Mouse (Mus musculus) liver, embryonic 13.5 days (tissue): ENCODE measurements around the gene A630076J17Rik. TPM values are rescaled to one million over a fixed set of nuclear protein-coding genes. Genes with fewer than 3 reads are reported as not detected.

Experiments
- ATAC-seq: fragments of 200-750 bp; cut with Nextera tagmentation; 2 replicates; pipeline ENCODE4 v1.8.0; 2017; ENCODE audit warnings: low read depth, mild to moderate bottlenecking, moderate number of reproducible peaks, moderate library complexity
- DNase-seq: peaks from one replicate; pipeline ENCODE4 v3.0.0; 2022
- H3K27ac ChIP-seq: fragments of 300-500 bp; sonication (generic); 2 replicates; pipeline ENCODE4 v1.5.1; 2015; ENCODE audit warnings: moderate library complexity, mild to moderate bottlenecking, inconsistent platforms
- H3K27me3 ChIP-seq: fragments of 300-500 bp; sonication (generic); 2 replicates; pipeline ENCODE4 v1.6.1; 2015; ENCODE audit warnings: mild to moderate bottlenecking, inconsistent platforms
- H3K36me3 ChIP-seq: fragments of 300-500 bp; sonication (generic); 2 replicates; pipeline ENCODE4 v1.6.1; 2015; ENCODE audit warnings: mild to moderate bottlenecking, inconsistent platforms
- H3K4me1 ChIP-seq: fragments of 300-500 bp; sonication (generic); replicated peaks from 2 replicates; pipeline ENCODE4 v1.6.1; 2015; ENCODE audit warnings: inconsistent platforms
- H3K4me2 ChIP-seq: fragments of 300-500 bp; sonication (generic); 2 replicates; pipeline ENCODE4 v1.6.1; 2015; ENCODE audit warnings: inconsistent platforms, mild to moderate bottlenecking, moderate library complexity
- H3K4me3 ChIP-seq: fragments of 300-500 bp; sonication (generic); replicated peaks from 2 replicates; pipeline ENCODE4 v1.5.1; 2015; ENCODE audit warnings: mild to moderate bottlenecking, inconsistent platforms
- H3K9ac ChIP-seq: fragments of 300-500 bp; sonication (generic); 2 replicates; pipeline ENCODE4 v1.6.1; 2015; ENCODE audit warnings: mild to moderate bottlenecking, inconsistent platforms
- H3K9me3 ChIP-seq: fragments of 300-500 bp; sonication (generic); replicated peaks from 2 replicates; pipeline ENCODE4 v1.6.1; 2016; ENCODE audit warnings: inconsistent platforms
- WGBS: fragments of 180-500 bp; shearing (Covaris S2); methylation state at CpG from one replicate; pipeline ENCODE4 v1.1.7; 2015; ENCODE audit not compliant: insufficient replicate concordance; 5-methylcytosine and 5-hydroxymethylcytosine counted together
- polyA plus RNA-seq: library from polyadenylated mRNA; unstranded; fragments of >200 nt; fragmentation: Nextera tagmentation; extraction: Ambion mirVana; gene quantifications from 2 replicates; pipeline ENCODE4 v1.2.1, GENCODE M21; 2015

Gene A630076J17Rik
- polyA plus RNA-seq, 1 experiment from 2014 or later: not detected

GRCm38 (mm10) chr3:107206490-107207150 is 23.8 kb upstream of the A630076J17Rik start:
- H3K4me2 ChIP-seq: no peak overlapping the region
- no peak overlapping the region for H3K4me3 ChIP-seq
- no peak overlapping the region for H3K27ac ChIP-seq
- no peak overlapping the region for H3K9ac ChIP-seq
- DNase-seq (no peak), ATAC-seq (no peak)
- WGBS: 31% methylated on average over 4 of the region's 4 CpGs
- no peaks in the 10 kb centered on the region for H3K9me3 ChIP-seq
- no peaks in the 10 kb centered on the region for H3K27me3 ChIP-seq
- H3K36me3 ChIP-seq: no peaks in the 10 kb centered on the region
- H3K4me1 ChIP-seq: no peaks in the 10 kb centered on the region

DNA sequence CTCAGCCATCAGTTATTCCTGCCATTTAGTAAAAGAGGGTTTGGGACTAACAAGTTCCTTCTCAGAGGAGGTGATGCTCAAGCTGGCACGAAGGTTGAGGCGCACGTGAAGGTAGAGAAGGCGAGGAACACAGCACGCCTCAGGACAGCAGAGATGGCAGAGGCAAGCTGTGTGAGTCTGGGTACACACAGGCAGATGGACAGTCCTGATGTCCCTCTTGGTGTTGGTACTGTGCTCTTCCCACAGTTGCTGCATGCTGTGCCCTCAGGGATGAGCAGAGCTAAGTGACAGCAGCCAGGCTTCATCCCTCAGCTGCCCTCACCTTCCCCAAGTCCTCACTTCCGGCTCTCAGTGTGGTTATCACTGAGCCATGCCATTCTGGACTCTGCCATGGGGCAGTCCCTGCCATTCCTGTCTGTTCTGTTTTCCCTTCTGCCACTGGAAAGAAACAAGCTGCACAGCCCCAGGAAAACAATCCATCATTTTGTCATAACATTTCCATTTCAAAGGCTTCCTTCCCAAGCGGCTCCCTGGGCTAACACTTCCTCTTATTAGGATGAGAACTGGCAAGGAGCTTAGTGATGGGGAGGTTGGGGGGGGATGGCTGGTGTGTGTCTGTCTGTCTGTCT is 22.7 kb upstream of the A630076J17Rik start:
- H3K4me2 ChIP-seq: no peak overlapping the region
- H3K27ac ChIP-seq: no peak overlapping the region
- no peaks in the 10 kb centered on the region for H3K36me3 ChIP-seq
- H3K4me3 ChIP-seq: no peak overlapping the region
- no peaks in the 10 kb centered on the region for H3K4me1 ChIP-seq
- H3K9ac ChIP-seq: no peak overlapping the region
- no peaks in the 10 kb centered on the region for H3K27me3 ChIP-seq
- WGBS: 49% methylated on average over 7 of the region's 7 CpGs
- DNase-seq: no peak
- ATAC-seq: no peak
- H3K9me3 ChIP-seq: no peaks in the 10 kb centered on the region

DNA sequence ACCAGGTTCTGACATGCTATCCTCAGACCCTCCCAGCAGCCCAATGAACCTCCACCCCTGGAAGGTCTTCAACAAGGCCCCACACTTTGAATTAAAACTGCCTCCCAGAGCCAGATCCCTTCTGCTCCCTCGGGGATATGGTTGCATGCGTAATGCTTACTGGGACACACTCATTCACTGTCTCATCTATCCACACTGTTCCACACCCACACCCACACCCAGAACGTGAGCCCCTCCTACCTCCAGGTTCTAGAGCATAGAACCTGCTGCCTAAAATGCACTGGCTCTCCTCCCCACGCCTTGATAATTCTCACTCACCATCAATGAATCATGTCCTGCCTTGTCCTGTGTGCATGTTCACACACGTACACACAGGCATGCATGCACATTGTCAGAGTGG is 15.8 kb upstream of the A630076J17Rik start:
- Histone ChIP-seq H3K27ac (no peak overlapping the region), H3K27me3 (no peaks in the 10 kb centered on the region), H3K4me1 (no peaks in the 10 kb centered on the region), H3K4me3 (no peak overlapping the region), H3K9ac (no peak overlapping the region), H3K36me3 (no peaks in the 10 kb centered on the region), H3K4me2 (no peak overlapping the region), H3K9me3 (no peaks in the 10 kb centered on the region)
- WGBS: 58% methylated on average over 5 of the region's 5 CpGs
- no peak for DNase-seq
- ATAC-seq: no peak

GRCm38 (mm10) chr3:107216400-107217100 is 13.9 kb upstream of the A630076J17Rik start:
- DNase-seq (no peak), ATAC-seq (no peak)
- WGBS: 57% methylated on average over 8 of the region's 8 CpGs
- no peak overlapping the region for H3K4me3 ChIP-seq
- H3K9ac ChIP-seq: no peak overlapping the region
- no peak overlapping the region for H3K27ac ChIP-seq
- H3K9me3 ChIP-seq: no peaks in the 10 kb centered on the region
- H3K36me3 ChIP-seq: no peaks in the 10 kb centered on the region
- H3K27me3 ChIP-seq: no peaks in the 10 kb centered on the region
- H3K4me1 ChIP-seq: no peaks in the 10 kb centered on the region
- no peak overlapping the region for H3K4me2 ChIP-seq

GRCm38 (mm10) chr3:107217101-107217480 is 13.3 kb upstream of the A630076J17Rik start:
- H3K4me1 ChIP-seq: no peaks in the 10 kb centered on the region
- no peak overlapping the region for H3K27ac ChIP-seq
- H3K27me3 ChIP-seq: no peaks in the 10 kb centered on the region
- H3K4me3 ChIP-seq: no peak overlapping the region
- no peaks in the 10 kb centered on the region for H3K9me3 ChIP-seq
- 71% methylated on average over 3 of the region's 3 CpGs for WGBS
- no peak overlapping the region for H3K4me2 ChIP-seq
- ATAC-seq (no peak), DNase-seq (no peak)
- H3K9ac ChIP-seq: no peak overlapping the region
- H3K36me3 ChIP-seq: no peaks in the 10 kb centered on the region

DNA sequence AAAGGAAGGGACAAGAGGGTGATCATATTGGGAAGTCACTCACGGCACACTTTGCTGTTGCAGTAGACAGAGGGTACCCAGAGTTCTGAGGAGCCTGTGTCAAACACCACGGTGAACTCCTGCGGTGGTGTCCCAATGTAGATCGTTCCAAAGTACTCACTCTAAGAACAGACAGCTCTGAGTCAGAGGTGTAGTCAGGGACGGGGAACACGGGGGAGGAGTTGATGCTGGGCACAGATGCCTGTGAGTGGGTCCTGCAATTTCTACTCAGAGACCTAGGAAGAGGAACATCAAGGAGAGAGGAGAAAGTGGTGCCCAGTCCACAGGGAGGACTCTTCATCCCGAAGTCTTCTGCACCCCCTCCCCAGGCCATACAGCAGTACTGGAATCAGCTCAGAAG is 11.8 kb upstream of the A630076J17Rik start:
- no peak overlapping the region for H3K4me2 ChIP-seq
- no peaks in the 10 kb centered on the region for H3K27me3 ChIP-seq
- H3K9me3 ChIP-seq: no peaks in the 10 kb centered on the region
- H3K9ac ChIP-seq: no peak overlapping the region
- no peaks in the 10 kb centered on the region for H3K36me3 ChIP-seq
- no peak overlapping the region for H3K27ac ChIP-seq
- no peak overlapping the region for H3K4me3 ChIP-seq
- 68% methylated on average over 7 of the region's 7 CpGs for WGBS
- ATAC-seq (no peak), DNase-seq (no peak)
- no peaks in the 10 kb centered on the region for H3K4me1 ChIP-seq

GRCm38 (mm10) chr3:107221608-107222007 is 8.8 kb upstream of the A630076J17Rik start, which contains the start of gene Cym:
Cym (minus strand) TSS chr3:107221732.
- WGBS: 59% methylated on average over 10 of the region's 10 CpGs
- Histone ChIP-seq H3K4me2 (no peak within 1 kb of the TSS), H3K4me1 (no peaks in the 10 kb centered on the region), H3K9ac (no peak within 1 kb of the TSS), H3K4me3 (no peak within 1 kb of the TSS), H3K9me3 (no peaks in the 10 kb centered on the region; the same call in 1 of the 2 replicates), H3K27me3 (no peaks in the 10 kb centered on the region), H3K36me3 (no peaks in the 10 kb centered on the region), H3K27ac (no peak within 1 kb of the TSS)
- ATAC-seq (no peak), DNase-seq (no peak)

- H3K36me3 ChIP-seq: no peaks in the 10 kb centered on the region
- H3K4me2 ChIP-seq: no peak overlapping the region
- no peak for DNase-seq
- no peak for ATAC-seq
- no peak overlapping the region for H3K9ac ChIP-seq
- H3K27me3 ChIP-seq: no peaks in the 10 kb centered on the region
- no peaks in the 10 kb centered on the region for H3K4me1 ChIP-seq
- no peaks in the 10 kb centered on the region; the same call in 1 of the 2 replicates for H3K9me3 ChIP-seq
- H3K4me3 ChIP-seq: no peak overlapping the region
- 46% methylated on average over 1 of the region's 1 CpGs for WGBS
- no peak overlapping the region for H3K27ac ChIP-seq
These were observed 7.2 kb upstream of the A630076J17Rik start for GRCm38 (mm10) chr3:107223230-107223629.

DNA sequence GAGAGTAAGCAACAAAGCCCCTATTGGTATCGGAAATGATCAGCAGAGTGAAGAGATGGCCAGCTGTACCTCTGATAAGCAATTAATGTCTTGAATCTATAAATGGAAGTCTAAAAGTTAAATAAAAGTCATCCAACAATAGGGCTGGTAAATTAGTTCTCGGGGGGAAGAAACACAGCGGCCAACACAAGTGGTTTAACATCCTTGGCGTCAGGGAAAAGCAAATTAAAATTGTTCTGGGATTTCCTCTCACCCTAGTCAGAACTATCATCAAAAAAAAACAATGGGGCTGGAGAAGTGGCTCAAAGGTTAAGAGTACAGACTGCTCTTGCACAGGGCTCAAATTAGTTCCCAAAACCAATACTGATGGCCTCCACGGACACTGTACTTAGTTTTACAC is 4.6 kb upstream of the A630076J17Rik start:
- Histone ChIP-seq H3K9me3 (no peaks in the 10 kb centered on the region; the same call in 1 of the 2 replicates), H3K36me3 (no peaks in the 10 kb centered on the region), H3K4me2 (no peak overlapping the region), H3K27me3 (no peaks in the 10 kb centered on the region), H3K4me3 (no peak overlapping the region), H3K9ac (no peak overlapping the region), H3K27ac (no peak overlapping the region), H3K4me1 (peaks cover 3% of the 10 kb centered on the region; the same call in 1 of the 2 replicates)
- WGBS: 63% methylated on average over 5 of the region's 5 CpGs
- ATAC-seq (no peak), DNase-seq (no peak)

DNA sequence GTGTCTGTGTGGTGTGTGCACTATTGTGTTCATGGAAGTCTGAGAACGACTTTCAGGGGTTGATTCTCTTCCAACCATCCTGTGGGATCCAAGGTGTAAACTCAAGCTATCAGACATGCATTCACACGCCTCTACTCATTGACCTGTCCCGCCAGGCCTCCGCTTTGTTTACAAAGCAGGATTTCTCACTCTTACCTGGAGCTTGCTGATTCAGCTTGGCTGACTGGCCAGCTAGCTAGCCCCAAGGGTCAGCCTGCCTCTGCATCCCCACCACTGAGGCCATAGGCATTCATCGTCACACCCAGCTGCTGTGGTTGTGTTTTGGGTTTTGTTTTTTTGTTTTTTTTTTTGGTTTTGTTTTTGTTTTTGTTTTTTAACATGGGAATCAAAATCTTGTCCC is 1.2 kb upstream of the A630076J17Rik start:
- no peak overlapping the region for H3K27ac ChIP-seq
- no peaks in the 10 kb centered on the region; the same call in 1 of the 2 replicates for H3K9me3 ChIP-seq
- 54% methylated on average over 5 of the region's 5 CpGs for WGBS
- no peak overlapping the region for H3K4me3 ChIP-seq
- DNase-seq: no peak
- H3K36me3 ChIP-seq: no peaks in the 10 kb centered on the region
- H3K4me2 ChIP-seq: no peak overlapping the region
- H3K9ac ChIP-seq: no peak overlapping the region
- H3K4me1 ChIP-seq: peaks cover 3% of the 10 kb centered on the region; the same call in 1 of the 2 replicates
- ATAC-seq: no peak
- peaks cover 6% of the 10 kb centered on the region; the same call in 1 of the 2 replicates for H3K27me3 ChIP-seq

DNA sequence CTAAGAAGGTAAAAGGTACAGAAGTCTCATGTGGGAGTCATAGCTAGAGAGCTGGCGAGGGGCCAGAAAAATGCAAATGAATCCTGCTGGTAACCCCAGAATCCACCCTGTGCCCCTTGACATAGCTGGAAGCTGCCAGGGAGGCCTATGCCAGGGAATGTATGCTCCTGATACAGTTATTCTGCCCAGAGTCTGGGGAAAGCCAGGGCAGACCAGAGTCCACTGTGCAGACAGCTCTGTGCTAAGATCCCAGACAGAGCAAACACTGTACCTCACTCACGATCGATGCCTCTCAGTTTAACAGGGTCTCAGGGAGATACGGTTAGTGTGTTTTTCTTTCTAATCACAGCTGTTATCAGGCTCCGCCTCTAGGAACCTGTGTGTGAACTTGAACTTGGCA is 592 bp upstream of the A630076J17Rik start:
- no peaks in the 10 kb centered on the region for H3K36me3 ChIP-seq
- no peaks in the 10 kb centered on the region for H3K9me3 ChIP-seq
- H3K4me3 ChIP-seq: no peak overlapping the region
- ATAC-seq: peak; percentile 78
- H3K9ac ChIP-seq: no peak overlapping the region
- WGBS: 52% methylated on average over 5 of the region's 5 CpGs
- no peak overlapping the region for H3K27ac ChIP-seq
- peaks cover 3% of the 10 kb centered on the region; the same call in 1 of the 2 replicates for H3K4me1 ChIP-seq
- peaks cover 6% of the 10 kb centered on the region; the same call in 1 of the 2 replicates for H3K27me3 ChIP-seq
- no peak overlapping the region for H3K4me2 ChIP-seq
- no peak for DNase-seq
